15 mouse cellular contexts compared by ENCODE assay signal in genomic region chr2:68915742-68916141, GRCm38 (mm10).
"Had no signal": no experiment of that assay in that cellular context is flagged by ENCODE, and none has a peak within 500 bp of the region (broad histone marks: within the 10 kb centered on the region; RNA-seq: fewer than 3 reads in every experiment).

No protein-coding gene starts in this region.

- H3K9me3 ChIP-seq: limb, embryonic 10.5 days; liver, embryonic 15.5 days; megakaryocyte, embryonic 14.5 days; midbrain, embryonic 12.5 days; neural tube, embryonic 13.5 days had no signal

- H3K27ac ChIP-seq: left cerebral cortex, adult 2 months; limb, embryonic 10.5 days; liver, embryonic 15.5 days; midbrain, embryonic 12.5 days; neural tube, embryonic 13.5 days had no signal

- H3K9ac ChIP-seq: liver, embryonic 15.5 days; midbrain, embryonic 12.5 days; neural tube, embryonic 13.5 days had no signal

- H3K4me1 ChIP-seq: limb, embryonic 10.5 days; midbrain, embryonic 12.5 days had no signal

- H3K36me3 ChIP-seq: limb, embryonic 10.5 days; liver, embryonic 15.5 days; midbrain, embryonic 12.5 days; neural tube, embryonic 13.5 days had no signal

- DNase-seq: kidney, adult 9 months; kidney, postnatal 10 days; kidney, postnatal 4 days; lung, adult 2 months; lung, postnatal 4 days; right cerebral cortex, postnatal 14 days; thymus, postnatal 36 days had no signal

- ATAC-seq: lung, postnatal 0 days had no signal

- H3K4me2 ChIP-seq: liver, embryonic 11.5 days; liver, embryonic 15.5 days; midbrain, embryonic 12.5 days; neural tube, embryonic 13.5 days had no signal

- H3K4me3 ChIP-seq: left cerebral cortex, adult 2 months; limb, embryonic 10.5 days; liver, embryonic 15.5 days; megakaryocyte, embryonic 14.5 days; midbrain, embryonic 12.5 days; neural tube, embryonic 13.5 days had no signal

- H3K27me3 ChIP-seq: liver, embryonic 15.5 days; megakaryocyte, embryonic 14.5 days; midbrain, embryonic 12.5 days; neural tube, embryonic 13.5 days had no signal
